Mouse (Mus musculus) liver, adult 2 months (tissue): ENCODE data around the gene Speg.

ENCODE experiments used
- CTCF ChIP-seq: fragments of 200-500 bp; IDR thresholded peaks from 2 replicates; pipeline ENCODE4 v1.5.1; 2011; ENCODE audit warnings: low read depth, low read length, control low read depth
- POLR2A ChIP-seq: fragments of 200-500 bp; IDR thresholded peaks from 2 replicates; pipeline ENCODE4 v1.6.1; 2011; ENCODE audit warnings: low read length, control low read depth; ENCODE audit not compliant: insufficient read depth; ENCODE audit errors: extremely low read depth

DNA sequence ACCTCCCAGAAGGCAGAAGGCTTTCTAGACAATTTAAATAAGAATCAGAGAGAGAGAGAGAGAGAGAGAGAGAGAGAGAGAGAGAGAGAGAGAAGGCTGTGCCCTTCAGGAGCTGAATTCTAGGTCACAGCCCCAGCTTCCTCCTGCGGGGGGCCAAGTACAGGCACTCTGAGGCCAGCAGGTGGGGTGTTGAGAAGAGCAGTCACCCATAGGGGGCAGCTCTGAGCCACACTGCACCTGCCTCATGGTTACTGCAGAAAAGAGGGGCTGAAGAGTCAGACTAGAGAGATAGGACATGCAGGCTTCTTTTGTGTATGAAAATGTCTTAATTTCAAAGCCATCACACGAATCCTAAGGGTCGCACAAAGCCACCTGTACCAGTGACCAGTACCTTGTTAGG is 38.7 kb downstream of the Speg start:
- TF ChIP-seq CTCF (peak; percentile 60), POLR2A (no peak)
